Mouse (Mus musculus): ENCODE data around the gene Aktip.
A peak's percentile ranks its signal among the peaks of the same experiment; 100 is the strongest.

Gene Aktip

GRCm38 (mm10) chr8:91190816-91191340 is 8.9 kb downstream of the Aktip start:
- peak; percentile 49 for DNase-seq (ENCODE audit: low read depth)

GRCm38 (mm10) chr8:91188152-91188551 is 11.6 kb downstream of the Aktip start:
- DNase-seq (ENCODE audit: low read depth), result no peak

- no peak for DNase-seq (ENCODE audit: low read depth)
Measured at GRCm38 (mm10) chr8:91186372-91186771, 13.4 kb downstream of the Aktip start.

- no peak for DNase-seq (ENCODE audit: low read depth)
Measured at GRCm38 (mm10) chr8:91177708-91178107, 22.1 kb downstream of the Aktip start.

GRCm38 (mm10) chr8:91176176-91176575 is 23.6 kb downstream of the Aktip start:
- DNase-seq (ENCODE audit: low read depth), result no peak

- no peak for DNase-seq (ENCODE audit: low read depth)
Measured at GRCm38 (mm10) chr8:91171605-91172004, 28.2 kb downstream of the Aktip start.

- DNase-seq (ENCODE audit: low read depth), result no peak
Measured at GRCm38 (mm10) chr8:91170914-91171313, 28.9 kb downstream of the Aktip start.

GRCm38 (mm10) chr8:91170152-91170551 is 29.6 kb downstream of the Aktip start:
- no peak for DNase-seq (ENCODE audit: low read depth)

GRCm38 (mm10) chr8:91159959-91160800 is 39.6 kb downstream of the Aktip start:
- DNase-seq (ENCODE audit: low read depth), result no peak

- no peak for DNase-seq (ENCODE audit: low read depth)
Measured at GRCm38 (mm10) chr8:91158617-91159016, 41.2 kb downstream of the Aktip start.

GRCm38 (mm10) chr8:91154564-91154963 is 45.2 kb downstream of the Aktip start:
- DNase-seq (ENCODE audit: low read depth), result no peak

- DNase-seq (ENCODE audit: low read depth), result no peak
Measured at GRCm38 (mm10) chr8:91153831-91154230, 45.9 kb downstream of the Aktip start.

GRCm38 (mm10) chr8:91151531-91151930 is 48.2 kb downstream of the Aktip start:
- DNase-seq (ENCODE audit: low read depth), result no peak

- no peak for DNase-seq (ENCODE audit: low read depth)
Measured at GRCm38 (mm10) chr8:91149298-91149697, 50.5 kb downstream of the Aktip start.

GRCm38 (mm10) chr8:91148643-91149178 is 51.1 kb downstream of the Aktip start:
- DNase-seq (ENCODE audit: low read depth), result no peak

- peak; percentile 9 for DNase-seq (ENCODE audit: low read depth)
Measured at GRCm38 (mm10) chr8:91147715-91148114, 52.1 kb downstream of the Aktip start.

- no peak for DNase-seq (ENCODE audit: low read depth)
Measured at GRCm38 (mm10) chr8:91140828-91141227, 58.9 kb downstream of the Aktip start.

- peak; percentile 18 for DNase-seq (ENCODE audit: low read depth)
Measured at GRCm38 (mm10) chr8:91135308-91136181, 64.2 kb downstream of the Aktip start.

GRCm38 (mm10) chr8:91134659-91135058 is 65.1 kb downstream of the Aktip start:
- DNase-seq (ENCODE audit: low read depth), result no peak

- DNase-seq (ENCODE audit: low read depth), result peak; percentile 99
Measured at GRCm38 (mm10) chr8:91134070-91134475, 65.7 kb downstream of the Aktip start.

GRCm38 (mm10) chr8:91133441-91134069 is 66.2 kb downstream of the Aktip start:
- no peak for DNase-seq (ENCODE audit: low read depth)

GRCm38 (mm10) chr8:91132731-91133130 is 67.0 kb downstream of the Aktip start:
- no peak for DNase-seq (ENCODE audit: low read depth)
